In genomic region chr13:6836351-6837074, GRCm38 (mm10) we compare ENCODE assay signal across 8 mouse cellular contexts.
A peak's percentile ranks its signal among the peaks of the same experiment; 100 is the strongest.
DNase-seq lines count a peak whose midpoint lies in the region; ATAC-seq lines count a peak whose summit lies in the region.

No protein-coding gene starts in this region.

- H3K36me3 ChIP-seq in liver, embryonic 12.5 days: no peaks in the 10 kb centered on the region
- H3K36me3 ChIP-seq in forebrain, embryonic 15.5 days: no peaks in the 10 kb centered on the region
- no peaks in the 10 kb centered on the region for H3K36me3 ChIP-seq in kidney, embryonic 14.5 days (ENCODE audit: control insufficient read depth, insufficient read depth, low read length)
- no peaks in the 10 kb centered on the region for H3K36me3 ChIP-seq in limb, embryonic 12.5 days
- H3K36me3 ChIP-seq in neural tube, embryonic 12.5 days: no peaks in the 10 kb centered on the region

- no peak overlapping the region for H3K4me3 ChIP-seq in liver, embryonic 12.5 days
- no peak overlapping the region for H3K4me3 ChIP-seq in forebrain, embryonic 15.5 days
- no peak overlapping the region for H3K4me3 ChIP-seq in kidney, embryonic 14.5 days (ENCODE audit: low read length)
- H3K4me3 ChIP-seq in limb, embryonic 12.5 days (replicated peaks): no peak overlapping the region
- H3K4me3 ChIP-seq in neural tube, embryonic 12.5 days: no peak overlapping the region

- no peaks in the 10 kb centered on the region for H3K4me1 ChIP-seq in liver, embryonic 12.5 days
- H3K4me1 ChIP-seq in forebrain, embryonic 15.5 days: no peaks in the 10 kb centered on the region
- H3K4me1 ChIP-seq in kidney, embryonic 14.5 days (ENCODE audit: control insufficient read depth, insufficient read depth, low read length): no peaks in the 10 kb centered on the region
- no peaks in the 10 kb centered on the region for H3K4me1 ChIP-seq in limb, embryonic 12.5 days (replicated peaks)
- H3K4me1 ChIP-seq in neural tube, embryonic 12.5 days: no peaks in the 10 kb centered on the region

- H3K9ac ChIP-seq in liver, embryonic 12.5 days: no peak overlapping the region
- no peak overlapping the region for H3K9ac ChIP-seq in forebrain, embryonic 15.5 days (replicated peaks)
- no peak overlapping the region for H3K9ac ChIP-seq in kidney, embryonic 14.5 days (ENCODE audit: low read depth, low read length)
- H3K9ac ChIP-seq in limb, embryonic 12.5 days (replicated peaks): no peak overlapping the region
- H3K9ac ChIP-seq in neural tube, embryonic 12.5 days: no peak overlapping the region

- WGBS in liver, embryonic 12.5 days (ENCODE audit: insufficient replicate concordance): 40% methylated on average over 6 of the region's 6 CpGs
- 14% methylated on average over 6 of the region's 6 CpGs for WGBS in forebrain, embryonic 15.5 days
- WGBS in kidney, embryonic 14.5 days: 25% methylated on average over 6 of the region's 6 CpGs
- 15% methylated on average over 6 of the region's 6 CpGs for WGBS in limb, embryonic 12.5 days
- WGBS in neural tube, embryonic 12.5 days: 31% methylated on average over 6 of the region's 6 CpGs

- DNase-seq in liver: peak; percentile 33
- peak; percentile 59 for DNase-seq in brain, embryonic 18.5 days (ENCODE audit: low read depth, low spot score)
- DNase-seq in testis, postnatal 10 days (ENCODE audit: low spot score): peak; percentile 60

- no peak for ATAC-seq in liver, embryonic 12.5 days
- ATAC-seq in forebrain, embryonic 15.5 days (replicated peaks): peak; percentile 99
- ATAC-seq in kidney, embryonic 14.5 days (ENCODE audit: low FRiP score, low TSS enrichment): peak; percentile 85; the same call in 1 of the 2 replicates
- ATAC-seq in limb, embryonic 12.5 days (ENCODE audit: insufficient number of reproducible peaks, insufficient read depth, low FRiP score, low TSS enrichment, low read depth): peak; percentile 85; the same call in 1 of the 2 replicates
- peak; percentile 93 for ATAC-seq in neural tube, embryonic 12.5 days (ENCODE audit: low FRiP score, low read depth)

- no peaks in the 10 kb centered on the region for H3K9me3 ChIP-seq in liver, embryonic 12.5 days (replicated peaks)
- H3K9me3 ChIP-seq in forebrain, embryonic 15.5 days: no peaks in the 10 kb centered on the region
- no peaks in the 10 kb centered on the region for H3K9me3 ChIP-seq in kidney, embryonic 14.5 days (ENCODE audit: control insufficient read depth, low read length)
- no peaks in the 10 kb centered on the region for H3K9me3 ChIP-seq in limb, embryonic 12.5 days
- no peaks in the 10 kb centered on the region for H3K9me3 ChIP-seq in neural tube, embryonic 12.5 days

- H3K27me3 ChIP-seq in liver, embryonic 12.5 days (replicated peaks): no peaks in the 10 kb centered on the region
- H3K27me3 ChIP-seq in forebrain, embryonic 15.5 days: no peaks in the 10 kb centered on the region
- no peaks in the 10 kb centered on the region for H3K27me3 ChIP-seq in kidney, embryonic 14.5 days (ENCODE audit: control insufficient read depth, insufficient read depth, low read length)
- no peaks in the 10 kb centered on the region for H3K27me3 ChIP-seq in limb, embryonic 12.5 days
- H3K27me3 ChIP-seq in neural tube, embryonic 12.5 days (replicated peaks): no peaks in the 10 kb centered on the region

- no peak overlapping the region for H3K27ac ChIP-seq in liver, embryonic 12.5 days
- no peak overlapping the region for H3K27ac ChIP-seq in forebrain, embryonic 15.5 days (replicated peaks)
- no peak overlapping the region for H3K27ac ChIP-seq in kidney, embryonic 14.5 days (ENCODE audit: low read depth, low read length)
- no peak overlapping the region for H3K27ac ChIP-seq in limb, embryonic 12.5 days
- no peak overlapping the region for H3K27ac ChIP-seq in neural tube, embryonic 12.5 days

- no peak overlapping the region for H3K4me2 ChIP-seq in liver, embryonic 12.5 days
- no peak overlapping the region for H3K4me2 ChIP-seq in forebrain, embryonic 15.5 days (replicated peaks)
- H3K4me2 ChIP-seq in kidney, embryonic 14.5 days (replicated peaks; ENCODE audit: low read depth, low read length): no peak overlapping the region
- no peak overlapping the region for H3K4me2 ChIP-seq in limb, embryonic 12.5 days
- no peak overlapping the region for H3K4me2 ChIP-seq in neural tube, embryonic 12.5 days (replicated peaks)
